Mouse (Mus musculus) layer of hippocampus, adult 11-12 months (tissue): ENCODE data around the gene Wnt9a.
"Not testable (repeated sequence)": the region's sequence is repeated elsewhere in the genome, so short reads cannot be mapped to it uniquely, and the experiment has no call there.

Experiments
- DNase-seq: peaks from one replicate; pipeline ENCODE4 v3.0.0; 2022; ENCODE audit warnings: low spot score

Gene Wnt9a

GRCm38 (mm10) chr11:59336381-59336780, 29.7 kb downstream of the Wnt9a start:
- DNase-seq = no peak

DNA sequence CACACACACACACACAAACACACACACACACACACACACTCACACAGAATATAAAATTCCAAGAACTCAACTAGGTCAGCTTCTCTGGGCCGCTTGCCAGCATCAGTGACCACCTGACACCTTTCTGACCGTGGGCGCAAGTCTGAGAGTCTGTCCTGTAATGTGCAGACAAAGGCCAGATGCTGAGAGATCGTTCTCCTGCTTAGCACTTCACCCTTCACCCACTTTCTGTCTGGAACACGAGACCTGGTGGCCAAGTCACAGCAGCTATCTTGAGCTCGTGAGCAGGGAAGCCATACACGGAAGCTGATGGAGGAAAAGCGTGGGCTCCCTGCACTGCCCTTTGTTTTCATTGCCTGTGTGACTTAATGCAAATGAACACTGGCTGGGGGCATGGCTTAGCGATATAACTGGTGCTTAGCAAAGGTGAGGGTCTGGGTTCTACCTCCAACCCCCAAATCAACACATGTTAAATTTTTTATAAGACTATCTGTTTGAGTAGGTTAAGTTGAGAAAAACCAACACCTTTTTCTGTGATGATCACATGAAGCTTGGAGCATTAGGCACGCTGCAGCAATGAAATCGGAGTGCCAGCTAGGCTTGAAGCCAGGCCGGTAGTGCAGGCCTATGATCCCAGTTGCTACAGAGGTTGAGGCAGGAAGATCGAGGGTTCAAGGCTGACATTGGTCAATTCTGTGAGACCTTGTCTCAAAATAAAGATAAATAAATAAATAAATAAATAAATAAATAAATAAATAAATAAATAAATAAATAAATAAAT, 31.4 kb downstream of the Wnt9a start:
- DNase-seq = peak; percentile 32

- peak; percentile 78 for DNase-seq
These were observed 32.0 kb downstream of the Wnt9a start for GRCm38 (mm10) chr11:59338736-59339120.

- no peak for DNase-seq
These were observed 36.2 kb downstream of the Wnt9a start for GRCm38 (mm10) chr11:59342956-59343355.

- no peak for DNase-seq
These were observed 39.6 kb downstream of the Wnt9a start for GRCm38 (mm10) chr11:59346166-59346910.

GRCm38 (mm10) chr11:59350326-59350725, 43.6 kb downstream of the Wnt9a start:
- no peak for DNase-seq

GRCm38 (mm10) chr11:59354793-59355192, 48.1 kb downstream of the Wnt9a start:
- no peak for DNase-seq

DNA sequence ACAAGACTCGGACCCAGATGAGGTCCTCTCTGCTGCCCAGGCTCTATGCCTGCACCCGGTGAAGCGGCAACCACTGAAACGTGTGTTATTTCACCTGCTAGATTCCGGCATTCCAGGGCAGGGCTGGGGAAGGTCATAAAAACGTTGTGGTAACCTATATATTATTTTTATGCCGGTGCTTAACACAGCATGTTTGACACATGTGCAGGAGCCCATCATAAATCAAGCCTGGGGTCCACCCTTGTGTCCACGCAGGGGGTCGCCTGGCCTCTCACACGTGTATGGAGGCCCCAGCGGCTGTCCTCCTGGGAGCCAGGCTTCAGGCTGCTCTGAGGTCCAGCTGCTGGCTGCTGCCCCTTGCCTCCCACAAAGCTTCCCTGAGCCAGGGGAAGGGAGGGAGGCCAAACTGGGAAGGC, 50.2 kb downstream of the Wnt9a start:
- no peak for DNase-seq

GRCm38 (mm10) chr11:59361291-59361690, 54.6 kb downstream of the Wnt9a start:
- DNase-seq = no peak

DNA sequence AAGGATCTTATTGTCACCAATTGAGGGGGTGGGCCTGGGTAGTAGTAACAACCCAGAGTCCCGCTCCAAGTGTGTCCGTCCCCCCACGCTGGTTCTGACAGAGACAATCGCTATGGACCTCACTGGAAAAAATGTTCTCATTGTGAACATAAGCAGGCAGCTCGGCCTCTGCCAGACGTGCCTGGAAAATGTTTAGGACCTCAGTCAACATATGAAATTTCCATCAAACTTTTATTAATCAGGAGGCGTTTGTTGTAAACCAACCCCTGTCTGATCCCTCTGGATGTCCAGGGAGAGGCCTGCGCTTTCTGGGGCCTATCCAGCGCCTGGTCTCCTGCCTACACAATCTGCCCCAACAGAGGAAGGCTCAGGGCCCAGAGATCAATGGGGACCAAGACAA, 57.3 kb downstream of the Wnt9a start:
- no peak for DNase-seq

DNA sequence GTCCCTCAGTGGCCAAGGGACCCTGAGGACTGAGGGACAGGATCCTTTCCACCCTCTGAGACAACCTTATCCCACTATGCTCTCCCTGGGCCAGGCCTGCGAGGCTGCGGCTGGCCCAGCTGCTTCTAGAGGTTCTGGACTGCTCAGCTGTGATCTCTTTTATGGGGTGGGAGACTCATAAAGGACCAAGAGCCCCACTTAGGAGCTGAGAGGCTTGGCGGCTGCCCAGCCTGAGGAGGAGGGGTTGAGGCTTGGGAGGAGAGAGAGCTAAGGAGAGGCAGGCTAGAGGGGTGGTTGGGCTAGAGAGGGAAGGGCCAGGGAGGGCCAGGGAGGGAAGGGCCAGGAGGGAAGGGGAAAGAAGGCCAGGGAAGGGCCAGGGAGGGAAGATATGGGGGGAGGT, 57.7 kb downstream of the Wnt9a start:
- DNase-seq = no peak

GRCm38 (mm10) chr11:59366031-59366430, 59.3 kb downstream of the Wnt9a start:
- DNase-seq = no peak

GRCm38 (mm10) chr11:59366633-59367032, 59.9 kb downstream of the Wnt9a start:
- DNase-seq = no peak

DNA sequence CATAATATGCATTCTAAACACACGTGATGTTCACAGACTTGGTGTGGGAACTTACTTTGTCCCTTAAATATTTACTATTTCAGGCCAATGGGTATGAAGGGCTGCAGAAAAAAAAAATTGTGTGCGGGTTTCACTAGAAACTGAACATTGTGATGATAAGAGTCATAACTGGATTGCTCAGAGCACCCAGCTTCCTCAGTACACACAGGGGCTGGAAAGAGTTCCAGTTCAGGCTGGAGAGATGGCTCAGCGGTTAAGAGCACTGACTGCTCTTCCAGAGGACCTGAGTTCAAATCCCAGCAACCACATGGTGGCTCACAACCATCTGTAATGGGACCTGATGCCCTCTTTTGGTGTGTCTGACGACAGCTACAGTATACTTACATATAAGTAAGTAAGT, 61.2 kb downstream of the Wnt9a start:
- not testable (repeated sequence) for DNase-seq

DNA sequence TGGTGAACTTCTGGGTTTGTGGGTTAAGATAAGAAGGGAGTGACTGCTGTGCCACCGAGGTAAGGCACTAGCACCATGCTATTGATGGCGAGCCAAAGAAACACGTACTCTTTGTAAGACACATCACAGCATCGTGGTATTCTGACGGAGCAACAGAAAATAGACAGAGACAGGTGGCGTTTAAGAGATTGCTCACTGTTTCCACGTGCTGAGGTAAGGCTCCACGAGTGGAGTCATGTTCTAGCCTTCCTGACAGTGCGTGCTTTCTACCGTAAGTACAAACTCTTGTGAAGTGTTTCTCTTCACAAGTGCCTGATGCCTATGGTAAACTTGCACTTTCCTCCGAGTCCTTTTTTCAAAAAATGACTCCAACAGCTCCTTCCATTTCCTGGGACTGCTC, 63.1 kb downstream of the Wnt9a start:
- no peak for DNase-seq

GRCm38 (mm10) chr11:59375475-59375874, 68.7 kb downstream of the Wnt9a start, which contains the start of gene Prss38:
Gene Prss38, minus strand, starts transcription at chr11:59375657.
- no peak for DNase-seq

DNA sequence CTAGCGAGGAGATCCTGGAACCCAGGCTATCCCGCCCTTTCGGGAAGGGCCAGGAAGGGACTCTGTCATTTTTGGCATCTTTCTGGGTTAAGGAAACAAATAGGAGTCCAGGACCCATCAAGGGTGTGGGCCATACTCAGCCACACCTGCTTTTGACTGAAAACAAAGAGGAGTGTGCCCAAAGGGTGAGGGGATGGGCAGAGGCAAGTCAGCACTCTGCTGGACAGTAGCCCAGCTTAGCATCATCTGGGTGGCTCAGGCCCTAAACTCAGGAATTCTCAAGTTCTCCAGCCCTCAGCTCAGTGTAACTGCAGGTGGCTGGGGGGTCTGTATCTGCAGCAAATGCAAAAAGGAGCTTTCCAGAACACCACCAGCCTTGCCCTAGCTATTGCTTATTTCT, 71.3 kb downstream of the Wnt9a start:
- DNase-seq = no peak

DNA sequence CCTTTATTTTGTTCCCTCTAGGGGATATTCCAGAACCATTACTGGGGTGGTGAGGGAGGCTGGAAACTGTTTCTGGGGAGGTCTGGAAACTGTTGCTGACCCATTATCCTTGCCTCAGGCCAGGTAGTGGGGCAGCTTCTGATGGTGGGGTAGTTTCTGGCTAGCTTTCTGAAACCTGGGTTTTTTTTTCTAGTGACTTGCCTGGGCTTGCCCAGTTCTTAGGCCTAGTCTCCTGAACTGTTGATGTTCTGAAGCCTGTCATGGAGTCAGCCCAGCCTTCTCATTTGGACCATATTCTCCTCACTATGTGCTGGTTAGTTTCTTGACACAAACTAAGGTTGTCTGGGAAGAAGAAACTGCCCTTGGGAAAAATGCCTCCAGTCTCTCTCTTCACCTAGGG, 72.8 kb downstream of the Wnt9a start:
- no peak for DNase-seq
